Mouse (Mus musculus) cerebellum, adult 9-11 months (tissue): Measurements from ENCODE around the gene Gm20920.
"Not testable (repeated sequence)": the region's sequence is repeated elsewhere in the genome, so short reads cannot be mapped to it uniquely, and the experiment has no call there.

ENCODE experiments used
- DNase-seq: peaks from one replicate; pipeline ENCODE4 v3.0.0; 2022

The Gm20920 gene

GRCm38 (mm10) chrY:51851820-51852219 lies at the start of gene Gm20920:
Gene Gm20920, plus strand, starts transcription at chrY:51852120.
- not testable (repeated sequence) for DNase-seq
